Mouse (Mus musculus): ENCODE data around the gene Tfip11. TPM values are rescaled to one million over a fixed set of nuclear protein-coding genes. Genes with fewer than 3 reads are reported as not detected.

Gene Tfip11
- polyA plus RNA-seq, 1 experiment from 2014 or later = 27.1 TPM

GRCm38 (mm10) chr5:112321376-112321775, 4.8 kb upstream of the Tfip11 start:
- 69% methylated on average over 4 of the region's 4 CpGs for WGBS
- TF ChIP-seq CTCF (IDR thresholded peaks at IDR 0.05; ENCODE audit: low read depth) = no peak
- peaks cover 4% of the 10 kb centered on the region; the same call in 1 of the 2 replicates for H3K4me1 ChIP-seq (ENCODE audit: insufficient read depth)

DNA sequence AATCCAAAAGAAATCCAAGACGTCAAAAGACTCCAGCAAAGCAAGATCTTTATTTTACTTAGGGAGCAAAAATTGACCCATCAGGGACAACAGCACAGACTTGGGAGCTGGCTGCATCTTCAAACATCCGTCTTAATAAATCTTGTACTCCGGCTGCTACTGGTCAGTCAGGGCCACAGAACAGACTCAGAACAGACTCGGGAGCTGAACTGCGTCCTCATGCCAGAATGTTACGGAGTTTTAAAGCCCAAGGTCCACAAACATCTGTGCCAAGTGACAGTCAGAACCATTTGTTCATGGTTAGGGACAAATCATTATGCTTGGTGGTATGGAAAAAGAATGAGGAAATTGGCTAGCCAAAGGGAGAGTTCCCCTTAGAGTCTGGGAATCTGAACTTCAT, 2.9 kb upstream of the Tfip11 start:
- Histone ChIP-seq H3K27me3 (ENCODE audit: insufficient read depth, low read length) (no peaks in the 10 kb centered on the region), H3K36me3 (ENCODE audit: insufficient read depth) (peaks cover 8% of the 10 kb centered on the region; the same call in 1 of the 2 replicates), H3K9me3 (ENCODE audit: low read depth, low read length) (no peaks in the 10 kb centered on the region), H3K9ac (no peak overlapping the region), H3K4me3 (ENCODE audit: low read depth, low read length) (no peak overlapping the region), H3K4me1 (ENCODE audit: insufficient read depth) (peaks cover 7% of the 10 kb centered on the region; the same call in 1 of the 2 replicates), H3K4me2 (no peak overlapping the region), H3K27ac (ENCODE audit: low read depth) (no peak overlapping the region)
- ATAC-seq (ENCODE audit: insufficient read depth) (no peak), DNase-seq (no peak)
- WGBS = 80% methylated on average over 6 of the region's 6 CpGs
- no peak for TF ChIP-seq CTCF (IDR thresholded peaks at IDR 0.05; ENCODE audit: low read depth)

More at GRCm38 (mm10) chr5:112321376-112321775, 4.8 kb upstream of the Tfip11 start:
- H3K9ac ChIP-seq = no peak overlapping the region
- H3K4me3 ChIP-seq (ENCODE audit: low read depth, low read length) = no peak overlapping the region
- H3K27me3 ChIP-seq (ENCODE audit: insufficient read depth, low read length) = no peaks in the 10 kb centered on the region
- no peaks in the 10 kb centered on the region for H3K9me3 ChIP-seq (ENCODE audit: low read depth, low read length)
- H3K36me3 ChIP-seq (ENCODE audit: insufficient read depth) = 0 out of 2 replicates have a peak, but pooled peaks cover 4% of the 10 kb centered on the region
- no peak overlapping the region for H3K27ac ChIP-seq (ENCODE audit: low read depth)
- ATAC-seq (ENCODE audit: insufficient read depth) (no peak), DNase-seq (no peak)
- H3K4me2 ChIP-seq = no peak overlapping the region

DNA sequence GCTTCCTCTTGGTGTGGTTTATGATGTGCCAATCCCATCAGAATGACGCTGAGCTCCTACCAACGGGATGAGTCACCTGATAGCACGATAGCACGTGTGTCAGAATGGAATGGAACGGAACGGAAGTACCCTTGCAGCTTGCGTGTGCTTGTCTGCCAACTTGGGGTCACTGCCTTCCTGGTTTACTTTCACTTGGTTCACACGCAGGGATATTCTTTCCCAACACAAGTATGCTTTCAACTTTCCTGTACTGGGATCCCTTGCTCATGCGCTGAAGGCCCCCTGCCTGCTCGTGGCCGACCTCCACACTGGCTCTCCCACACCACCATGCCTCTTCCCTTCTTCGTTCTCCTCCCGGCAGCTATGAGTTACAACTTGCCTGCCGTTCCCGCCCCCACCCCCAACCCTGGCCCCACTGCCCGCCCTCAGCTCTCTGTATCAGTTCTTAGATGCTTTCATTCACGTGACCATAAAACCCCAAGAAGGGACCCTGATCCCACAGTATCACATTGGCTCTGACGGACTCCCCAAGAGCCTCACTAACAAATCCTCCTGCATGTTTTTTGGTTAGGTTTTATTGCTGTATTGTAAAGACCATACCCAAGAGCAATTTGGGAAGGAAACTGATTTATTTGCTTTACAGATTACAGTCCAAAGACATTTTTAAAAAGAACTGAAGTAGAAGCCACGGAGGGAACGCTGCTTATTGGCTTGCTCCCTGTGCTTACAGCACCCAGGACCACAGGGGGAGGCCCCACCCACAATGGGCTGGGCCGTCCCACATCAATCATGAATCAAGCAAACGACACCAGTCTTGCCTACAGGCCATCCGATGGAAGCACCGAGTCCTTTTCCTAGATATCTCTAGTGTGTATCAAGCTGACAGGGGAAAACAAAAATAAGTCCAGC, 1.3 kb upstream of the Tfip11 start:
- WGBS = 24% methylated on average over 24 of the region's 24 CpGs

GRCm38 (mm10) chr5:112326446-112327009, 370 bp downstream of the Tfip11 start:
- DNase-seq (no peak), ATAC-seq (ENCODE audit: insufficient read depth) (peak; percentile 65)
- Histone ChIP-seq H3K27ac (ENCODE audit: low read depth) (no peak overlapping the region), H3K36me3 (ENCODE audit: insufficient read depth) (peaks cover 38% of the 10 kb centered on the region), H3K9ac (peak overlapping the region; percentile 71), H3K4me1 (ENCODE audit: insufficient read depth) (peaks cover 7% of the 10 kb centered on the region; the same call in 1 of the 2 replicates), H3K4me2 (peak overlapping the region; percentile 82), H3K4me3 (ENCODE audit: low read depth, low read length) (peak overlapping the region; percentile 98), H3K27me3 (ENCODE audit: insufficient read depth, low read length) (no peaks in the 10 kb centered on the region), H3K9me3 (ENCODE audit: low read depth, low read length) (no peaks in the 10 kb centered on the region)
- 1% methylated on average over 33 of the region's 33 CpGs for WGBS
- TF ChIP-seq CTCF (IDR thresholded peaks at IDR 0.05; ENCODE audit: low read depth) = no peak

More for the DNA sequence above, 1.3 kb upstream of the Tfip11 start:
- Histone ChIP-seq H3K9me3 (ENCODE audit: low read depth, low read length) (no peaks in the 10 kb centered on the region), H3K9ac (peak overlapping the region; percentile 30), H3K4me3 (ENCODE audit: low read depth, low read length) (peak overlapping the region; percentile 98), H3K27me3 (ENCODE audit: insufficient read depth, low read length) (no peaks in the 10 kb centered on the region), H3K4me2 (peak overlapping the region; percentile 82), H3K36me3 (ENCODE audit: insufficient read depth) (peaks cover 22% of the 10 kb centered on the region), H3K4me1 (ENCODE audit: insufficient read depth) (peaks cover 7% of the 10 kb centered on the region; the same call in 1 of the 2 replicates), H3K27ac (ENCODE audit: low read depth) (peak overlapping the region; percentile 26; the same call in 1 of the 2 replicates)
- peak; percentile 74 for ATAC-seq (ENCODE audit: insufficient read depth)
- TF ChIP-seq CTCF (IDR thresholded peaks at IDR 0.05; ENCODE audit: low read depth) = no peak
- peak; percentile 68 for DNase-seq

- H3K27ac ChIP-seq (ENCODE audit: low read depth) = no peak overlapping the region
- DNase-seq (no peak), ATAC-seq (ENCODE audit: insufficient read depth) (no peak)
- no peak overlapping the region for H3K4me3 ChIP-seq (ENCODE audit: low read depth, low read length)
- H3K36me3 ChIP-seq (ENCODE audit: insufficient read depth) = peaks cover 52% of the 10 kb centered on the region
- TF ChIP-seq CTCF (IDR thresholded peaks at IDR 0.05; ENCODE audit: low read depth) = no peak
- H3K27me3 ChIP-seq (ENCODE audit: insufficient read depth, low read length) = no peaks in the 10 kb centered on the region
- no peak overlapping the region for H3K9ac ChIP-seq
- 93% methylated on average over 15 of the region's 15 CpGs for WGBS
- no peak overlapping the region for H3K4me2 ChIP-seq
- H3K9me3 ChIP-seq (ENCODE audit: low read depth, low read length) = no peaks in the 10 kb centered on the region
- H3K4me1 ChIP-seq (ENCODE audit: insufficient read depth) = peaks cover 7% of the 10 kb centered on the region; the same call in 1 of the 2 replicates
Observed at GRCm38 (mm10) chr5:112327854-112328253, 1.7 kb downstream of the Tfip11 start.

GRCm38 (mm10) chr5:112329805-112330564, 3.8 kb downstream of the Tfip11 start:
- DNase-seq (no peak), ATAC-seq (ENCODE audit: insufficient read depth) (no peak)
- no peak overlapping the region for H3K27ac ChIP-seq (ENCODE audit: low read depth)
- H3K9ac ChIP-seq = no peak overlapping the region
- no peak overlapping the region for H3K4me2 ChIP-seq
- 90% methylated on average over 14 of the region's 14 CpGs for WGBS
- peaks cover 7% of the 10 kb centered on the region; the same call in 1 of the 2 replicates for H3K4me1 ChIP-seq (ENCODE audit: insufficient read depth)
- no peak overlapping the region for H3K4me3 ChIP-seq (ENCODE audit: low read depth, low read length)
- H3K9me3 ChIP-seq (ENCODE audit: low read depth, low read length) = no peaks in the 10 kb centered on the region
- TF ChIP-seq CTCF (IDR thresholded peaks at IDR 0.05; ENCODE audit: low read depth) = no peak
- H3K36me3 ChIP-seq (ENCODE audit: insufficient read depth) = peaks cover 73% of the 10 kb centered on the region
- H3K27me3 ChIP-seq (ENCODE audit: insufficient read depth, low read length) = no peaks in the 10 kb centered on the region
